11 mouse cellular contexts compared by ENCODE assay signal in the genomic region with DNA sequence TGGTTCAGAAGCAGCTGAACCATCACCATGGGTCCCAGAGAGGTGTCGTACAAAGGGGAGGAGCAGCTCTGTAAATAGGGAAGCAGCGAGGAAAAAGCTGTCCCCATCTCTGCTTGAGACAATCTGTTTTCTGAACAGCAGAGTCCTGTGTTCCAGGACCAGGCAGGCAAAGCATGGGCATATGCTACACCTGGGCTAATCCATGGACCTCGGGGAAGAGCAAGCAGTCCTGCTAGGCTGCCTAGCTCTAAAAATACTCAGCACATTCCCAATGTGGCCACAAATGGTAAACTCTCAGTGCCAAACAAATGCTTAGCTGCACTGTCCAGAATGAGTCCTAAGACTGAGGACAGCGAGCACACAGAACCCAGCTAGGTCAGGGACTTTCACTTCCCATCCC.
"Had no signal": no experiment of that assay in that cellular context is flagged by ENCODE, and none has a peak within 500 bp of the region (broad histone marks: within the 10 kb centered on the region; RNA-seq: fewer than 3 reads in every experiment).

No protein-coding gene starts in this region.

- H3K4me3 ChIP-seq: limb, embryonic 15.5 days; liver, embryonic 12.5 days; midbrain, embryonic 12.5 days had no signal

- DNase-seq: kidney, adult 9 months; kidney, postnatal 36 days; lung, embryonic 14.5 days; lung, postnatal 10 days; right cerebral cortex, adult 18-20 months; right cerebral cortex, postnatal 25 days; thymus, postnatal 14 days had no signal

- H3K27ac ChIP-seq: kidney, postnatal 0 days; limb, embryonic 15.5 days; liver, embryonic 12.5 days; midbrain, embryonic 12.5 days had no signal
